Mouse (Mus musculus) effector memory CD4-positive, alpha-beta T cell, adult 5 months (primary cell): Measurements from ENCODE around the gene Olfr304. TPM values are rescaled to one million over a fixed set of nuclear protein-coding genes. Genes with fewer than 3 reads are reported as not detected.

ENCODE experiments used
- polyA plus RNA-seq: library from polyadenylated mRNA; unstranded; fragments of 100-300 nt; shearing (Covaris generic); gene quantifications from one replicate; pipeline ENCODE4 v1.2.1, GENCODE M21; 2017

The Olfr304 gene
- polyA plus RNA-seq = not detected

DNA sequence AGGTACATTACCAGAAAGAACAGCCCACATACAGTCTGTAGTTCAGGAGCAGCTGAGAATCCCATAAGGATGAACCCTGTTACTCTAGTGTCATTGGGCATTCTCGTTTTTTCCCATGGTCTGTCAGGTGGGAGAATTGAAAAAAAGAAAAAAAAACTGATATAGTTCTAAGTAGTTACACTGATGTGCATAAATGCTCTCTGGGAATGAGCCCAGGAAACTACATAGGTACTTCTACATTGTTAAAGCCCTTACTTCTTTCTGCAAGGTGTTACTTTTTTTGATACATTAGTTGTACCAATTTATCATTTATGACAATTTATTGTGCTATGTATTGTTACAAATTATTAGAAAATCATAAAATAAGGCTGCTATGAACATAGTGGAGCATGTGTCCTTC is at the start of gene Olfr304:
Olfr304 (minus strand) TSS at position 101 of the 400 bp plus-strand sequence.

DNA sequence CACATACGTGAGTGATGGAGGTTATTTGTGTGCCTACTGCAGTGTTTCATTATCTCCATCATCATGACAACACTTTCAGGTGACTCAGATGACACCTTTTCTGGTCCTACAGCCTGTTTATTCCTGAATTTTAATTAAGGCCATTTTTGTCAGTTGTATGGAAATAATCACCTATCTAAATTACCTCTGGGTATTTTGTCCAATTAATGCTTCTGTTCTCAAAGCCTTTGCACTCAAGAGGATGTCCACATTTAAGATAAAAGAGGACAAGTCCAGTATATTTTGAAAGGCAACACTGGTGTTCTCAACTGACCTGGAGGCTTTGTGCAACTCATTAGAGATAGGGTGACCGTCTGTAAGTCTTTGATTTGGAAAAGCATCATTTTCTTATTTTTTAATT is 17.1 kb upstream of the Olfr304 start, which contains the start of gene Olfr301:
Olfr301 (plus strand) TSS at position 301 of the 400 bp plus-strand sequence.

DNA sequence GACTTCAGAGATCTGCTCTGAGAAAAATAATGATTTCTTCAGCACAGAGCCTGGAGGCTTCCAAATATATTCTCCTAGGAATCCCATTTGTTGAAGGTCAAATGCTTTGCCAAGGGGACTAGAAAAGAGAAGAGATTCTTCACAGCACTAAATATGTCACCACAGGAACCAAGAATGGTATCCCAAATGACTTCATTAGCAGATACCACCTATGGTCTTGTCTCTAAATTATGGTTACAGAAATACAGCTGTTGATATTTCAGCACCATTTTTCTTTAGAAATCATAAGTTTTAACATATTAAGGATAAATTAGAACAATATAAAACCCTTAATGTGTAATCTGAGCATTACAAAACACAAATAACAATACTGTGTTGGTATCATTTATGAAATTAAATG is 11.2 kb upstream of the Olfr304 start, which contains the start of gene Olfr303:
Olfr303 (minus strand) TSS at position 101 of the 400 bp plus-strand sequence.

DNA sequence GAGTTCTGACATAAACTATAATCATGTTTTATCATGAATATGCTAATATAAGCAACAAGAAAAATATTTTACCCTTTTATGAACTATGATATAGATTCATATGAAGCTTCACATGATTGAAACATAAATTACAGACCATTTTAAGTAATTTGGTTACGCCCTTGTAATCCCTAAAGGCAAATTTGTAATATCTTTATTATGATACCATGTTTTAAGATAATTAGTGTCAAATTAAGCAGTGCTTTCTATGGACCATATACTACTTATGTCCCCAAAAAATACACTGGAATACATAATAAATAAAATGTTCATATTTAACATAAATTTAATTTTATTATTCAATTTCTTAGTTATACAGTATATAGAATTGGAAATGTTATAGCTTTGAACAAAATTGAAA is 19.6 kb downstream of the Olfr304 start, which contains the start of gene Olfr305:
Olfr305 (minus strand) TSS at position 101 of the 400 bp plus-strand sequence.

GRCm38 (mm10) chr7:86337486-86337885 is 49.0 kb downstream of the Olfr304 start, which contains the start of gene Olfr307:
Gene Olfr307 (minus strand): TSS chr7:86337586.

Other genes starting within 250 kb of the Olfr304 start
- not detected for gene Vmn2r75, start 214.9 kb downstream of the Olfr304 start, polyA plus RNA-seq
- gene Vmn2r76, start 140.3 kb downstream of the Olfr304 start, polyA plus RNA-seq = 0.09 TPM
- gene Olfr310, start 109.5 kb downstream of the Olfr304 start, polyA plus RNA-seq = not detected
- gene Olfr309, start 73.0 kb downstream of the Olfr304 start, polyA plus RNA-seq = not detected
- gene Olfr308, start 61.0 kb downstream of the Olfr304 start, polyA plus RNA-seq = not detected
- not detected for gene Olfr307, start 49.1 kb downstream of the Olfr304 start, polyA plus RNA-seq
- gene Olfr305, start 19.7 kb downstream of the Olfr304 start, polyA plus RNA-seq = not detected
- not detected for gene Olfr303, start 11.1 kb upstream of the Olfr304 start, polyA plus RNA-seq
- not detected for gene Olfr301, start 17.2 kb upstream of the Olfr304 start, polyA plus RNA-seq
- gene Olfr299, start 73.3 kb upstream of the Olfr304 start, polyA plus RNA-seq = not detected
- gene Olfr298, start 105.8 kb upstream of the Olfr304 start, polyA plus RNA-seq = not detected
- gene Olfr297, start 133.3 kb upstream of the Olfr304 start, polyA plus RNA-seq = not detected
- gene Olfr295, start 197.2 kb upstream of the Olfr304 start, polyA plus RNA-seq = 0.29 TPM
- not detected for gene Olfr294, start 230.0 kb upstream of the Olfr304 start, polyA plus RNA-seq